Mouse (Mus musculus) gastrocnemius, postnatal 36 days (tissue): ENCODE results near the gene Ifna15. TPM values are rescaled to one million over a fixed set of nuclear protein-coding genes. Genes with fewer than 3 reads are reported as not detected.
"Not testable (repeated sequence)": the region's sequence is repeated elsewhere in the genome, so short reads cannot be mapped to it uniquely, and the experiment has no call there.

ENCODE experiments used
- DNase-seq, 2 experiments: peaks; one replicate each; pipeline ENCODE4 v3.0.0; 2022
- intact Hi-C: fragments of 180-260 bp; cut with DNase I; formaldehyde crosslinking; loops from one replicate; pipeline ENCODE4 v1.15.1; 2025
- long read RNA-seq, 2 experiments: library from polyadenylated mRNA; stranded (forward); transcript quantifications; one replicate each; pipeline ENCODE4 v2.0.0; 2021
- total RNA-seq, 2 experiments: library from RNA; stranded (reverse); gene quantifications; 2 replicates each; pipeline ENCODE4 v1.2.3; 2021

Gene Ifna15
- total RNA-seq: not detected
- long read RNA-seq, experiment 1: 0 reads
- long read RNA-seq, experiment 2: 0 reads

DNA sequence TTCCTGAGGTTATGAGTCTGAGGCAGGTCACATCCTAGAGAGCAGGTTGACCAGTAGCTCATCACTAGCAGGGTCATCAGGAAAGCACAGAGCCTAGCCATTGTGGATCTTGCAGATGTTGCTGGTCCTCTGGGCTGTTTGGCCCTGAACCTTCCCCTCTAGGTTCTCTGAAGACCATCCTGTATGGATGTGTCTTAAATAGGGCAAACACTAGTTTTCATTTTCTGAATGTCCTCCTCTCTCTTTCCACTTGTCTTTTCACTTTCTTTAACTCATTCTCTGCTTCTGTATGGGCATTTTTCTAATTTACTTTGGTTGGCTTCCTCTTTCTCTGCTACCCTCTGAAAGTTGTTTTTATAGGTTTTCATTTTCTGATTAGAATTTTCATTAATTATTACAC is at the start of gene Ifna15:
Gene Ifna15 (minus strand): TSS at position 101 of the 400 bp plus-strand sequence.
- intact Hi-C loops, DNase-seq: not testable (repeated sequence)

DNA sequence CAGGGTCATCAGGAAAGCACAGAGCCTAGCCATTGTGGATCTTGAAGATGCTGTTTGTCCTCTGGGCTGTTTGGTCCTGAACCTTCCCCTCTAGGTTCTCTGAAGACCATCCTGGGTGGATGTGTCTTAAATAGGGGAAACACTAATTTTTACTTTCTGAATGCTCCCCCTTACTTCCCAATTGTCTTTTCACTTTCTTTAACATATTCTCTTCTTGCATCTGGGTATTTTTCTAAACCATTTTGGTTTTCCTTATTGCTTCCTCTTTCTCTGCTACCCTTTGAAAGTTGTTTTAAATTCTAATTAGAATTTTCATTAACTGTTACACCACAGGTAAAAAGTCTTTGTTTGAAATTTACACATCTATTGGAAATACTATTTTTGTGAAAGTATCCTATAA is 45.2 kb upstream of the Ifna15 start, which contains the start of gene Ifna12:
Gene Ifna12 (minus strand): TSS at position 101 of the 400 bp plus-strand sequence.
- DNase-seq: no peak
- intact Hi-C loops: no loop called here

- intact Hi-C loops: no loop called here
- DNase-seq: no peak
Measured at GRCm38 (mm10) chr4:88592285-88592684, 34.2 kb upstream of the Ifna15 start, which contains the start of gene Ifna9. Ifna9 (minus strand) TSS chr4:88592385.

DNA sequence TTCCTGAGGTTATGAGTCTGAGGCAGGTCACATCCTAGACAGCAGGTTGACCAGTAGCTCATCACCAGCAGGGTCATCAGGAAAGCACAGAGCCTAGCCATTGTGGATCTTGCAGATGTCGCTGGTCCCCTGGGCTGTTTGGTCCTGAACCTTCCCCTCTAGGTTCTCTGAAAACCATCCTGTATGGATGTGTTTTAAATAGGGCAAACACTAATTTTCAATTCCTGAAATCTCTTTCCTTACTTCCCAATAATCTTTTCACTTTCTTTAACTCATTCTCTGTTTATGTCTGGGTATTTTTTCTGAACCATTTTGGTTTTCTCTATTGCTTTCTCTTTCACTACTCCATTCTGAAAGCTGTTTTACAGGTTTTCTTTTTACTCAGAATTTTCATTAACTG is 13.7 kb upstream of the Ifna15 start, which contains the start of gene Ifna14:
Gene Ifna14 (minus strand): TSS at position 101 of the 400 bp plus-strand sequence.
- DNase-seq: no peak
- intact Hi-C loops: no loop called here

GRCm38 (mm10) chr4:88561791-88562190 is 3.7 kb upstream of the Ifna15 start:
- intact Hi-C loops: no loop called here

DNA sequence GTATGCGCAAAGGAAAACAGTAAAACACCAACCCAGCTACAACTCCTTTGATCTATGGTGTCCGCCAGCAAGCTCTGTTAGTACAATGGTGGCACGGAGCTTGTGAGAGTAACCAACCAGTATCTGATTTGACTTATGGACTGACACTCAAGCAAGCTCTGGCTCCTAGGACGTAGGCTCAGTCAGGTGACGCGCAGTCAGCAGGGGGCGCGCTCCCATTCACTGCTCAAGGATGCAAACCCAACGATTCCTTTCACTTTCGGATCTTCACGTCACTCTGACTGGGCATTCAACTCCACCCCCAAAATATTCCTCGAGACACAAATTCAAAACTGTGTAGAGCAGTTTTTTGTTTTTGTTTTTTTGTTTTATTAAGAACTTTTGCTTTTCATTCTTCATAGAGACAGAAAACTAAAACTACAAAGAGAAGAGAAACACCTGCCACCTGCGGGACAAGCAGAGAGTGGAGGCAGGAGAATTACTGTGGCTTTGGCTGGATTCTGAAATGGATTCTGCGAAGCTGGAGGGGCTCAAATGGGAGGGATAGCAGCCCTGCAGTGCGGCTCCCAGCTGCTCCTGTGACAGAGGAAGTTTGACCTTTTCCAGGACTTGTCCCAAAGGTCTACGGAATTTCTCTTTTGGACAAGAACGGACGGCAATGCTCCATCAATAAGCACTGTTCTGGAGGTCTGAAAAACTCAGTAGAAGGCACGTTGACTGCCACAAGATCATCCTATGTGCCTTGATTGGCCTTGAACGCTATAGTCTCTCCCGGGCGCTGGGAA is 7.7 kb downstream of the Ifna15 start:
- peak; percentile 59 to 67 for DNase-seq
- intact Hi-C loops: no loop called here

More at GRCm38 (mm10) chr4:88561791-88562190, 3.7 kb upstream of the Ifna15 start:
- no peak for DNase-seq

- intact Hi-C loops: loop anchor here (10.0 kb wide), 2 partner anchors 193 to 1183 kb away; no protein-coding TSS in a partner anchor
- DNase-seq: no peak
Measured at GRCm38 (mm10) chr4:88547986-88548385, 10.1 kb downstream of the Ifna15 start.

DNA sequence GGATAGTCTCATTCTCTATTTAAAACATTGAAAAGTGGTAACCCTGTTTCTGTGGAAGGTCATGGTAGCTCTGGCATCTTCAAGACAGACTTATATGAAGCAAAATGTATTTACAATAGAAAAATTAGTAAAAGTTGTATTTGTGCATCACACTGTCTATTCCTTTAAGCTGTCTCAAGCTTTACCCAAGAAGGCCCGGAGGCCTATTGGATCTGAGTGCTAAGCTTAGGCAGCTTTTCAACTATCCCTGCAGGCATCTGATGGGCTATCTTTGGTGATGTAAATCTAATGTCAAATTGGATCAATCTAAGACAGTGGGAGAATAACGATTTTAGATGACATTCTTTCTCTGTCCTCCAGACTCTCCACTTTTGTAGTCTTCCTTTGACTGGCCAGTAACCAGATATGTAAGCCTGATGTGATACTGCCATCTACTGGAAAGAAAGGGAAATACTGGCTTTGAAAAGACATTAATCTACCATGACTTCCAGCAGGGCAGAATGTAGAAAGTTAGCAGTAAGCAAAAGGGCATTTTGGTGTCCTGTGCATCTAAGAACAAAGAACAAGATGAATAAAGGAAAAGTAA is 14.3 kb downstream of the Ifna15 start:
- intact Hi-C loops: loop anchor here (10.0 kb wide), 2 partner anchors 189 to 1179 kb away; no protein-coding TSS in a partner anchor
- DNase-seq: no peak

DNA sequence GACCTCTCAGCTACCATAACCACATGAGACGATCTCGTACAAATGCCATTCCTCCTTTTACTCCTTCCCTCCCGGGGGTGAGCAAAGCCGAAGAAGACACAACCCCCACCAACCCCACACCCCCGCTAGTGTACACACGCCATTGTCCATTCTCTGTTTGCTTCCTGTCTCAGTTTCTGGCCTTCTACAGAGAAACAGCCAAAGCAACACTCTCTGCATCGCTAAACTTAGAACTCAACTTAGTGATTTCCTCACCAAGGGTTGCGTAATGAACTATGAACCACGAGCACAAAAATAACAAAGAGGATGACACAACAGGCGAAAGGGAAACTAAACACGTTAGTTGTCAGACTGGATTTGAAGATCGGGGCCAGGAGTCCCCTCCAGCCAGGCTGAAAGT is 20.7 kb downstream of the Ifna15 start:
- intact Hi-C loops: no loop called here
- DNase-seq: peak; percentile 22 to 26

GRCm38 (mm10) chr4:88536640-88537039 is 21.4 kb downstream of the Ifna15 start:
- DNase-seq: peak in 1 of 2 experiments; percentile 13
- intact Hi-C loops: no loop called here

DNA sequence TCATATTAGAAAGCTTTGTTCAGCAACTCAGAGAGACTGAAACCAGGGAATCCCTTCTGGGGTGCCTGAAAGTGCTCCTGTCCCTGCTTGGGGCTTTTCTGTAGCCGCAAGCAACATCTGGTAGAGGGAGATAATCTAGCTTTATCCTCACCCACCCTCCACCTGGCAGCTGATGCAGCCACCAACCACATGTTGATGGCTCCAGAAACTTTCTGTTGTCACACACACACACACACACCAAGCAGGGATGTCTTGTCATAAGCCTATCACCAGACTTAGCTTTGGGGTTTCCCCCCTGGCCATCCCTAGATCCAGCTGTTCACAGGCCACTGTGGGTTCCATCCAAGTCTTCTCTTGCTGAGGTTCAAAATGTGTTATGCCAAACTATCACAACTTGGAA is 22.3 kb downstream of the Ifna15 start:
- intact Hi-C loops: no loop called here
- no peak for DNase-seq

GRCm38 (mm10) chr4:88534903-88535302 is 23.1 kb downstream of the Ifna15 start:
- DNase-seq: no peak
- intact Hi-C loops: no loop called here

DNA sequence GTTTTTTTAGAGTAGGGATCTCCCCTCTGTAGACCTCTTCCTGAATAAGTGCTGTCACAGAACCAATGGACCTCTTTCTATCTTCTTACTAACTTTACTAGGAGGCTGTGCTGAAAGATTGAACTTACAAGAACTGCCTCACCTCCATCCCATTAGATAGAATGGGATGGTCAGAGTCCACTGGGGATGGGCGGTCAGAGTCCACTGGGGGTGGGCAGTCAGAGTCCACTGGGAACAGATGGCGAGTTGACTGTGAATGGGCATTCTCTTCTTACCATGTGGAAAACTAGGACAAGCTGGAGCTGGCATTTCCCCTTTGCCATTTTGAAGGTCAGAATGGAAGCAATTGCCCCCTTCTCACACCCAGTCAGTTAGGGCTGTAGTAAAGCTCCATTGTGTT is 24.5 kb downstream of the Ifna15 start:
- intact Hi-C loops: no loop called here
- no peak for DNase-seq

DNA sequence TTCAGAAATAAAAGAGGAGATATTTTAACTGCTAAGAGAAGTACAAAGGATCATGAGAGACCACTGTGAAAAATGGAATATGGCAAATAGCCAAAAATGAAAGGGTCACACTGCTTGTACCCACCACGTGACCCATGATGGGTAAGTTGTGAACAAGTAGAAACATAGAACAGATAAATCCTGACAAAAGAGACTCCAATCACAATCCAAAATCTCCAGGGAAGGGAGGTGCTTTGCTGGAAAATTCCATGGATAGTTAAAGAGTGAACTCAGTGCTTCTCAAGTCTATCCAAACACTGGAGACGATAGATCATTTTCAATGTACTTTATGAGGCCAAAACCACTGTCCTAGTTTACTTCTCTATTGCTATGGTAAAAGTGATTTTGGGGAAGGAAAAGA is 27.2 kb downstream of the Ifna15 start:
- no peak for DNase-seq
- intact Hi-C loops: no loop called here

DNA sequence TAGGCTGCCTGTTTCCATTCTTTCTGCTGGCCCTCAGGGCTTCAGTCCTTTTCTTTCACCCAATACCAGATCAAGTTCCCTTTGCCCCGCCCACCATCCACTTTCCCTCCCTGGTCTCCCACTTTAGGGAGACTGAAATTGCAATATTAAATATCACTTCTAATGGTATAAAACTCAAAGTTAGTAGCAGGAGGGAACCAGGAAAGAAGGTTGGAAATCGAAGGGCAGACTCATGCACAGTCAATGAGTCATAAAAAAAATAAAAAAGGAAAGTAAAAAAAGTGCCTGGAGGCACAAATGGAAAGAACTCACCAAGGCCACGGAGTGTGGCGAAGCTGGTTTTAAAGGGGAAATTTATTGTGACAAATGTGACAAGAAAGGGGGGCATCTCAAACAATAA is 27.8 kb downstream of the Ifna15 start:
- intact Hi-C loops: no loop called here
- DNase-seq: no peak

DNA sequence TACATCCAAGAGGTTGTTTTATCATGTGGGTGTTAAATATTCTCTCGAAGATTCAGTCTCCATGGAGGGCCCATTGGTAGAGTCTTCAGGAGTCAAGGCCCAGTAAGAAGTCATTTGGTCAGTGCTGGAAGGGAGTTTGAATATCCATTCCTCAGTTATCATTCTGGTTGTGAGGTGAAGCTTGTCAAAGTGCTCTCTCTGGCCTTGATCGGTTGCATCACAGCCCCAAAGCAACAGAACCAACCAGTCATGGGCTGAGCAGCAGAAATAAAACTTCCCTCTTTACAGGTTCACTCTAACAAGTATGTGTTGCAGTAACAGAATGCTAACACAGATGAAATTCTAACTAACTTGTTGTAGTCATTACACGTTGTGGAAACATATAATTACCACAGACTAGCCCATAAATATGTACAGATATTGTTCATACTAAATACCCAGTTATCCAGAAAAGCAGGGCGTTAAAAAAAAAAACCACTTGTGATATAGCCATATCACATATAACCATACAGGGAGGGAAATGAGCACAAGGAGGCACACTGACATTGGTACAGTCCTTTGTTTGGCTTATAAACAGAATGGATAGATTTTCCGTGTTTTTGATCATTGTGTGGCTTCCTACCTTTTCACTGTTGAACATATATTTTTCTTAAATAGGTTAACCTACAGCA is 31.5 kb downstream of the Ifna15 start:
- intact Hi-C loops: no loop called here
- no peak for DNase-seq

- intact Hi-C loops: no loop called here
- no peak for DNase-seq
Measured at GRCm38 (mm10) chr4:88525393-88525792, 32.7 kb downstream of the Ifna15 start.

GRCm38 (mm10) chr4:88523241-88523640 is 34.8 kb downstream of the Ifna15 start:
- intact Hi-C loops: no loop called here
- DNase-seq: no peak

DNA sequence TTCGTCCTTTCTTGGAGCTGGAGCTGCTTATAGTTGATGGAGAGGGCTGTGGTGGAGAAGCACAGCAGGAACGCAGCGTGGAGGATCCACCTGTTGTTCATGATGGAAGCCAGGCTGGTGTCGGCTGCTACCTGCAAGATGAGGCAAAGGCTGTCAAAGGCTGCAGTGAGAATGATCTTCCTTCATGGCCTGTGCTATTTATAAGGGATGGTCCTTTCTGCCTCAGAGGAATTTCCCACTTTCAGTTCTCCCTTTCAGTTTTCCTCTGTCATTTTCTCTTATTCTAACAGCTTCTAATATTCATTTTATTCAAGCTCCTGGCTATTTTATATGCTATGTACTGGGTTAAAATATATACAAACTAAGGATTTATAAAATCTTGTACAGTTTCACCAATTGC is 35.4 kb downstream of the Ifna15 start, which contains the start of gene Ifnb1:
Gene Ifnb1 (minus strand): TSS at position 101 of the 400 bp plus-strand sequence.
- no peak for DNase-seq
- intact Hi-C loops: no loop called here

DNA sequence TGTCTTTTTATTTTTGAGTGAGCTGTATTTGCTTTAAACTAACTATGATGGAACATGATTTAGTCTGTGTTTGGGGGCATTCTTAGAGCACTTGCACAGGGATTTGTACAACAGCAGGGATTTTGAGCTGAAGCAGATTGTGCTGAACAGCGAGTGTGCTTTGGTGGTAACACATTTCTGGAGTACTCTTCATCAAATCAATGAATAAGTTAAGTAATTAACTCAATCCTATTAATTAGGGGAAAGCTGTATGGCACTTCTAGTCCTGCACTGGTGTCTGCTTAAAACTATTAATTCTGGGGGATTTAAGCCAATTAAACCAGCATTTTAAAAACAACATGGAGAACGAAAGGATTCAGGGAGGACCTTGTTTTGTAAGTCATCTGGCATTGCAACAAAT is 40.1 kb downstream of the Ifna15 start:
- intact Hi-C loops: no loop called here
- no peak for DNase-seq

DNA sequence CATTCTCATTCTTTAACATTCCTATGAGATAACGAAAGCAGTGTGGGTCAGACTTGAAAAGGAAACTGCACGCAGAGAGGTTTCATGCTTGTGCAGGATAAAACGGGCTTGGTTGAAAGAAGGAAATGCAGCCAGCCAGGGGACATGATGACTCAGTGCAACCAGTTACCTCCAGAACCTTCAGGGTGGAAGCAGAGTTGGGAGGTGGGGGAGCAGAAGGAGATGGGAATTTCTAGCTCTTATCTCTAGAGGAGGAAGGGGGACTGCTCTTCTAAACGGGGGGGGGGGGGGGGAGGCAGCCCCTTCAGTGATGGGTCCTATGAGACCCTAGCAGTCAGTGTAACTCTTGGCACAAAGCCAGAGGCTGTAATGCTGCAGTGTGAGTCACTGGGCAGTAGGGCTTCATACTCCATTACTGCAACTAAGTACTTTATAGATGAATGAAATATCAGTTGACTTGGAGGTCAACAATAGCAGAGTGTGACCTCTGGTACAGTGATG is 42.3 kb downstream of the Ifna15 start:
- peak in 1 of 2 experiments; percentile 18 for DNase-seq
- intact Hi-C loops: no loop called here
